Mouse (Mus musculus): ENCODE measurements around the gene Olfr918. TPM values are rescaled to one million over a fixed set of nuclear protein-coding genes. Genes with fewer than 3 reads are reported as not detected.

The Olfr918 gene
- under 1 TPM in 1 of 2 experiments, not detected in 1; 0.04 TPM for polyA plus RNA-seq (2017; shearing (Covaris generic))

DNA sequence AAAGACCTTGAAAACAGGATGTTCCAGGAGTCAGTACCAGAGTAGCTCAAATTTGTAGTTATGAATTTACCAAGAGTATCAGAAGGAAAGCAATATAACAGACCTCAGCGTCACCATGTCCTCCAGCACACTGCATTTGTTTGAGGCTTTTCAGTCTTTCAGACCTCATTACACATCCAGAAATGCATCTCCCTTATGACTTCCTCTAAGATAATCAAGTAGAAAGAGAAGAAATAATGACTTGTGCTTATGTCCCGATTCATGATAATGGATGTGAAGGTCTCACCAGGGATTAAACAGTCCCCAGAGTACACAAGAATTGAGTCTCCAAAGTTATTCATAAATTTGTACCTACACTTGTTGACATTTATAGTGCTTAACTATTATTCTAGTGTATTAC lies at the start of gene Olfr918:
Gene Olfr918 (minus strand): TSS at position 101 of the 400 bp plus-strand sequence.

DNA sequence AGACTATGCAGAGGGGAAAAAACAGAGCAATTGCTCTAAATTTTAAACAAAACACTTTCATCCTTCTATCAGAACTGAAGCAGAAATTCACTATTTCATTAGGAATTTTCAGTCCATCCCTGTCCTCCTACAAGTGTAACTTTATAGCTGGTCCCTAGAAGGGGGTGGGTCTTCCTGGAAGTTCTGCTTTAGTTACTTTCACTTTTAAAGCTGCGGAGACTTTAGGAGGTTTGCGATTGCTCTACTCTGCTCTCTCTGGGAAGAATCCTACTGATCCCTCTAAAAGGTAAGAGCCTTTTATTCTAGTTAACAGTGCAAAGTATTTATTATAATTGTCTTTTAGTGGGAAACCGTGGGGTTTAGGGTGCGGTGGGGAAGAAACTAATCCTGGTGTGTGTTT lies 43.7 kb upstream of the Olfr918 start, which contains the start of gene Vwa5a:
Gene Vwa5a (plus strand): TSS at position 167 of the 400 bp plus-strand sequence.

DNA sequence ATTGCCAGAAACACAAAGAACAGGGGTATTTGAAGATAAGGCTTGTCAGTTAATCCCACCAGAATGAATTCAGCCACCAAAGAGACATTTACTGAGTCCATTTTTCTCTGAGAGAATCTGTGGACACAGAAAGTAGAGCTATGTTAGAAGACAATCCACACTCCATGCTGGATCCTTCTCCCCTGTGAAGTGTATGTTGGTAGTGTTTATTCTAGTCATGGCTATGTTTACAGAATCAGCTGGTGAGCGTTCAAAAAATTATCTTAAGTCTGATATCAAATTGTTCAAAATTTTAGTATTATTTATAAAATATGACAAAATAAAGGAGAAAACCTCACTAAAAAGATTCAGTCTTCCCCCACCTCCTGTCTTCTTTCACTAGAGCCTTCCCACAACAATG lies 8.7 kb downstream of the Olfr918 start, which contains the start of gene Olfr917:
Gene Olfr917 (minus strand): TSS at position 101 of the 400 bp plus-strand sequence.

DNA sequence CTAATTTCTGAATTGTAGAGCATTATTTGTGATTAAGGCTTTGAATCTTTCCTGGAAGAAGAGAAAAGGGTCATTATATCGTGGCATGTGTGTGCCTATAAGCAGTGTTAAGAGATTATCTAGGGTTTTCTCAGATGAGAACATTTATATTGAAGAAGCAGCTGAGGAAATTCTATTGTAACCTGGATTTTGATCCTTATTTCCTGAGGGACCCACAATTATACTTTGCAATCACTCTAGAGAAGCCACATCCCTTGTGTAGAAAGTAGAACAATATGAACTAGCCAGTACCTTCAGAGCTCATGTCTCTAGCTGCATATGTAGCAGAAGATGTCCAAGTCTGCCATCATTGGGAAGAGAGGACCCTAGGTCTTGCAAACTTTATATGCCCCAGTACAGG lies 14.6 kb downstream of the Olfr918 start, which contains the start of gene Olfr916:
Gene Olfr916 (minus strand): TSS at position 101 of the 400 bp plus-strand sequence.

Other genes starting within 250 kb of the Olfr918 start
- gene Olfr901, start 245.1 kb downstream of the Olfr918 start, polyA plus RNA-seq (2017; shearing (Covaris generic)): under 1 TPM in 1 of 2 experiments, not detected in 1; 0.45 TPM
- gene Olfr902, start 226.9 kb downstream of the Olfr918 start, polyA plus RNA-seq (2017; shearing (Covaris generic)): not detected
- gene Olfr904, start 211.5 kb downstream of the Olfr918 start, polyA plus RNA-seq (2017; shearing (Covaris generic)): not detected
- gene Olfr905, start 203.5 kb downstream of the Olfr918 start, polyA plus RNA-seq (2017; shearing (Covaris generic)): under 1 TPM; 0.29 to 0.84 TPM
- not detected for gene Olfr906, start 187.5 kb downstream of the Olfr918 start, polyA plus RNA-seq (2017; shearing (Covaris generic))
- not detected for gene Olfr907, start 178.8 kb downstream of the Olfr918 start, polyA plus RNA-seq (2017; shearing (Covaris generic))
- 1 to 10 TPM in 1 of 2 experiments, under 1 TPM in 1; 0.11 to 3.0 TPM for gene Olfr911-ps1, start 153.0 kb downstream of the Olfr918 start, polyA plus RNA-seq (2017; shearing (Covaris generic))
- gene Olfr910, start 136.8 kb downstream of the Olfr918 start, polyA plus RNA-seq (2017; shearing (Covaris generic)): not detected
- gene Olfr912, start 94.4 kb downstream of the Olfr918 start, polyA plus RNA-seq (2017; shearing (Covaris generic)): under 1 TPM; 0.11 to 0.61 TPM
- not detected for gene Olfr913, start 81.8 kb downstream of the Olfr918 start, polyA plus RNA-seq (2017; shearing (Covaris generic))
- under 1 TPM in 1 of 2 experiments, not detected in 1; 0.11 TPM for gene Olfr914, start 69.5 kb downstream of the Olfr918 start, polyA plus RNA-seq (2017; shearing (Covaris generic))
- under 1 TPM; 0.30 to 0.87 TPM for gene Olfr916, start 14.7 kb downstream of the Olfr918 start, polyA plus RNA-seq (2017; shearing (Covaris generic))
- gene Olfr917, start 8.8 kb downstream of the Olfr918 start, polyA plus RNA-seq (2017; shearing (Covaris generic)): not detected
- gene Olfr919, start 29.1 kb upstream of the Olfr918 start, polyA plus RNA-seq (2017; shearing (Covaris generic)): not detected
- gene Vwa5a, start 43.7 kb upstream of the Olfr918 start, polyA plus RNA-seq (2017; shearing (Covaris generic)): 10 to 100 TPM; 36.6 to 44.6 TPM
- gene Olfr920, start 77.7 kb upstream of the Olfr918 start, polyA plus RNA-seq (2017; shearing (Covaris generic)): 1 to 10 TPM in 1 of 2 experiments, under 1 TPM in 1; 0.17 to 1.5 TPM
- gene Olfr921, start 98.5 kb upstream of the Olfr918 start, polyA plus RNA-seq (2017; shearing (Covaris generic)): under 1 TPM in 1 of 2 experiments, not detected in 1; 0.09 TPM
- not detected for gene Olfr922, start 140.0 kb upstream of the Olfr918 start, polyA plus RNA-seq (2017; shearing (Covaris generic))
- gene Olfr923, start 151.9 kb upstream of the Olfr918 start, polyA plus RNA-seq (2017; shearing (Covaris generic)): 1 to 10 TPM in 1 of 2 experiments, not detected in 1; 1.5 TPM
- gene Olfr924, start 169.8 kb upstream of the Olfr918 start, polyA plus RNA-seq (2017; shearing (Covaris generic)): not detected
- gene Olfr26, start 180.5 kb upstream of the Olfr918 start, polyA plus RNA-seq (2017; shearing (Covaris generic)): under 1 TPM in 1 of 2 experiments, not detected in 1; 0.31 TPM
- not detected for gene Olfr926, start 202.5 kb upstream of the Olfr918 start, polyA plus RNA-seq (2017; shearing (Covaris generic))